Mouse (Mus musculus) mature B cell (primary cell): ENCODE measurements around the gene Gpsm1.

ENCODE experiments used
- in situ Hi-C: fragments of 300-500 bp; cut with MboI; formaldehyde crosslinking; loops from 2 replicates; pipeline ENCODE4 v1.14.3; 2019

Gene Gpsm1

DNA sequence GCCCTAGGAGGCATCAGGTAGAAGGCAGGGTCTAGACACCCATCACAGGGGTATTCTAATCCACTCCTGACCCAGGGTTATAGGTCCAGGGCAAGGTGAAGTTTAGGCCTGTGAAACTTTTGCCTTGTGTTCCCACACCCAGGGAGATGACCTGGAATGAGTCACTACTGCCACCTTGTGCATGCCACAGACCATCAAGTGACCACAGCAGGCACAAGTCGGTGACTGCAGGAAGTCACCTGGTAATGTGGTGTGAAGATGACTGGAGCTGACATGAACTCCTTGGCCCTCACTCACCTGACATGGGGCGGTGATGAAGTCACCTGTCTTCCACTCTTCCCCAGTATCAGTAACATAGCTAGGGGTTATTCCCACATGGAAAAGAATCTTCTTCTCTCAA, 2.5 kb upstream of the Gpsm1 start:
- in situ Hi-C loops: no loop called here

DNA sequence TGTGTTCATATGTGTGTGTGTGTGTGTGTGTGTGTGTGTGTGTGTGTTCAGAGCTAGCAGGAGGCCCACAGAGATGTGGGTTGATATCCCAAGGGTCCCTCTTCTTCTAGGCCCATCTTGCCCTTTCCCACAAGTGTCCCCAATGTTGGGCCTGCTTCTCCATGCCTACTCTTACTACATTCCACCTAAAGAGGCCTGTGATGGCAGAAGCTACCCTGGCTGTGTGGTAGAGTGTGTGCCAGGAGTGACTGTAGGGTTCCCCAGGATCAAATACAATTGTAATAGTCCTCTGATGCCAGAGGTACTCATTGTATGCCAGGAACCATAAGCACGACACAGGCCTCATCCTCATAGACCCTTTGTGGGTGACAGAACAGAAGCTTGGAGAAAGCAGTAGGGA, 1.9 kb upstream of the Gpsm1 start:
- in situ Hi-C loops: no loop called here

DNA sequence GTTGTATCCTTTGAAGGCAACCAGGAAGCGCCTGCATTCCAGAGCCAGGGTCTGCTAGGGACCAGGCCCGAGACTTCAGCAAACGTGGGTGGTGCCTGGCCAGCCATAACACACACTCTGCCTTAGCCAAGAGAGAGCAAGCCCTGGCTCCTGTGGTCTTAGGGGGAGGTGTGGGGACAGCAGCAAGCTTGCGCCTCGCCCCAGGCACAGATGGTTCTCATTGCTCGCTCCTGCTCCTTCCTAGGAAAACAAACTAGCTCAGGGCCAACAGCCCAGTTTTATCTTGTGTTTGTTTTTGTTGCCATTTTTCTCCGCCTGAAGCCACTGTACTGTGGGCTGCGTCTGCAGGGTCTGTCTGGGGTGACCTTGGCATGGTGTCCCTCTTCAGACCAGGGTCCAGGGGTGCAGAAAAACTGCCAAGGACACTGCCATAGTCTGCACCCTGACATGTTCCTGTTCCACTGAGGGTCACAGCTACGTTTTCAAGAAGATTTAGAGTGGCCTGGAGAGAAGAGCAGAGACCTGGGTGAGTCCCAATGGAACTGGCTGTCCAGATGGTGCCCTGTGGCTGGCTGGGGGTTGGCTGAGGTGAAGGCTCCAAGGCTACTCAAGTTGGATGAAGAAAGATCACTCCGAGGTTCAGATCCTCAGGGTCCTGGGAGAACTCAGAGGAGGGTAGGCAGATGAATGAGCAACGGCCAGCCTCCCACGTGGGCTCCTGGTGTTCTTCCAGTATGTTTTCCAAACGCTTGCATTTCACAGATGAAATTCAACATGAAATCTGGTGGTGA, 839 bp upstream of the Gpsm1 start:
- in situ Hi-C loops: no loop called here

DNA sequence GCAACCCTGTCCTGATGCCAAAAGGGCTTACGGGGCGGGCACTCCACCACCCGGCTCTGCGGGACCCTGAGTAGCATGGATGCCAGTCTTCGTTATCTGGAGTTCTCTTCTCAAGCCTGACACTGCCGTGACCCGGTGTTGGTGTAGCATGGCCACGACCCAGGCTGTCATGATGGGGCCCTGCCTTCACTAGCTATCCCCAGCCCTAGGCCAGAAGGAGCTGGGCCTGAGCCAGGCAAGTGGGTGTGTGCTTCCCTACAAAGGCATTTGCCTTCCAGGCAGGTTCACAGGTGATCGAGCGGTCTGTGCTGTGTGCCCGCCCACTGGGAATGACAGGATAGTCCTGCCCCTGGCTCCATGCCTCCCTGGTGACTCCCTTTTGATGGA, 603 bp downstream of the Gpsm1 start:
- in situ Hi-C loops: no loop called here

DNA sequence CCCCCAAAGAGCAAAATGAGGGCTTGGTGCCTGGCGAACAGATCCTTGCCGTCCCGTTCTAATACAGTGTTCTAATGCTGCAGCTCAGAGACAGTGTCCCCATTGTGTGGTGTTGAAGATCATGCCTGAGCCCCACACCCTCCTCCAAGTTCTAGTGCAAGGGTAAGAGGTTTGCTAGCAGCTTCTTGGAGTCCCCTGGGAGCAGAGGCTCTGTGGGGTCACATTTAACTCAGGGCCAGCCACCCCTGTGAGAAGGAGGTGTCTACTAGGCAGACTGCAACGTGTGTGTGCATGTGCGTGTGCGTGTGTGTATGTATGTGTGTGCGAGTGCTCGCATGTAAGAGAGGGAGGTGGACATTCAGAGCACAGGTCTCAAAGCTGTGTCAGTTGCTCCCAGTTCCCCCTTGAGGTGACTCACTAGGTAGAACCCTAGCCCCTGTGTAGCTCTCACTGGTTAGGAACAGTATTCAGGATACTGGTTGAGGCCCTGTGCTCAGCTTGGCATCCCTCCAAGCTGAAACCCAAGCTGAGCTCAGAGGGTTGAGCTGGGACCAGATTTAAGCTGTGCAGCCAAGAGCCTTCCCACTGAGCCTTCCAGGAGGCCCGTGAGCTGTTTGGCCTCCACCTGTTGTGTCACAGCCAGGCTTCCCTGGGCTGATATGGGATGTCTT, 1.4 kb downstream of the Gpsm1 start:
- in situ Hi-C loops: no loop called here

DNA sequence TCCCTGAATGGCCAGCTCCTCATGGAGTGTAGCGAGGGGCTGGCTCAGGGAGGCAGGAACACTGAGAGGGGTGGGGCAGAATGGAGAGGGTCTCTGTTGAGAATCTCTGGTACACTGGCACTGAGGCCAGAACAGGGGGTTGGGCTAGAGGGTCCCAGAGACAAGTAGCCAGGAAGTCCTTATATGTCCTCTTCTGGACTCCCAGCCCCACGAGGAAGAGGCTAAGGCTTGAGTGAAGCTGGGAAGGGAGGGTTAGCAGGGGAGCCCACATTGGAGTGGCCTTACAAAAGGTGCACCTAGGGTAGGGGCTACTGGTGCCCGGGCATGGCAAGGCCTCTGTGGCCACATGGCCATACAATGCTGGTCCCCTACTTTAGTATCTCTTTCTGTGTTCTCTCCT, 2.1 kb downstream of the Gpsm1 start:
- in situ Hi-C loops: no loop called here

DNA sequence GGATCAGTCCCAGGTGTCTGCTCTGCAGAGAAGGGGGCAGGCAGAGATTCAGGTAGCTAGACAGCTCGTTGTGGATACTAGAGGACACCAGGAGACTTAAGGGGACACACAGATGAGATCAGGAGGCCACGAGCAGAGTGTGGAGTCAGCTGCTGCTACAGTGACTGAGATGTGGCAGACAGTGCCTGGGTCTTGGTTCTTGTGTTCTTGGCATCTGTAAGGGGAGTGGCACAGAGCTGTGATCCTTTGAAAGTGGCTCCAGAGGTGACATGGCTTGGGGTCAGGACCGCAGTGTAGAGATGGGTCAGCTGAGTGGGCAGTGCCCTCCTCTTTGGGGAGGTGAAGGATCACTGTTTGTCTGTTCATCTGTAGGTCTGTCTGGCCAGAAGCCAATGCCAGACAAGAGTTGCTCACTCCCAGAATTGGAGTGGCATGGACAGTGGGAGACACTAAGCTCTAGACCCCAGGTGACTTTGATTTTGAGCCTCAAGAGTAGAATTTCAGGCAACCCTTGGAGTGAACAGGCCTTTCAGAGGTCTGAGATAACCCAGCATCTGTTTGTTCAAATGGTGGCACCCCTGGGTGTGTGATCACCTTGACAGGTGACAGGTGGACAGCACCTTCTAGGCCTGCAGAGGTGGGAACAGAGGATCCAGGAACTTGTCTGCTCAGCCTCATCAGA, 2.8 kb downstream of the Gpsm1 start:
- in situ Hi-C loops: no loop called here

DNA sequence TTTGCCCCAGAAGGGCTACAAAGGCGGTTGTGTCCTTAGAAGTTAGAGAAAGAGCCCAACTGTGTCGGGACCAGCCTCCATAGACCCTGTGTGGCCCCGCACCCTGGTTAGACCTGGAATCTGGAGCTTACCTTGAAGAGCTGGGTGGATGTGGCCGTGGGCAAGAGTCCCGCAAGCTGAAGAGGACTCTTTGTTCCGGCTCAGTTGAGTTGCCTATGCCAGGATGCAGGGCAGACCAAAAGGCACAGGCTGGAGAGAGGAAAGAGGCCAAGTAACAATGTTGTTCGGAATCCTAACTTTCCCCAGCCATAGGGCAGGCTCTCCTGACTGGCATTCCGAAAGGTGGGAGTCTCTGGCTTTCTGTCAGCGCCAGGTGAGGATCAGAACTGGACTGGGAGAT, 3.8 kb downstream of the Gpsm1 start:
- in situ Hi-C loops: no loop called here

DNA sequence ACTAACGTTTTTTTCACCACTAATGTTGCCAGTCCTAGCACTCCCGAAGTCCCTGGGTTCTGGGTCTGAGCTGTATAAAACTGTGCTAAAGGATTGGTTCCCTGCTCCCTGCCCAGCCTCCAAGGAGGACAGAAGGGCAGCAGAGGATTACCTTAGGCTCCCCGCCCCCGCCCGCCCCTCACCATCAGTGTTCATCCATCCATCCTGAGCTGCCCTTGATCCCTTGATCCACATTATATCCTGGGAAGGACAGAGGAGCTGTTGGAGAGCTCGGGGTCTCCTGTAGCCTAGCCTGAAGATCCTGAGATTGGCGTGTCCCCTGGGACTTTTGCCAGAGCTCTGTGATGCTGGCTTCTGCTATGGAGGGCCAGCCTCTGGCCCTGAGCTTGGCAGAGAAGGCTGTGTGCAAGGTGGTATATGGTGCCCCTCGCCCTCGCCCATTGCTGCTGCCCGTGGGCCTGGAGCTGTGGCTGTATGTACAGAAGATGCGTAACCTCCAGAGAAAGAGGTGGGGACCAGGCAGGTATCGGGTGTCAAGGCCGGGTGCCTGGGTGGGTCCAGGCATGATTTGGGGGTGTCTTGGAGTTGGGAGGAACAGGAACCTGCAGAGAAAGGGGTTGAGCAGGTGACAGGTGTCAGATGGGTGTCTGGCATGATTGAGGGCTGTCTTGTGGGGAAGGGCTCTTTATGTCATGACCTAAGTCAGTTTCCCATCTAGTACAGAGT, 4.4 kb downstream of the Gpsm1 start:
- in situ Hi-C loops: no loop called here

DNA sequence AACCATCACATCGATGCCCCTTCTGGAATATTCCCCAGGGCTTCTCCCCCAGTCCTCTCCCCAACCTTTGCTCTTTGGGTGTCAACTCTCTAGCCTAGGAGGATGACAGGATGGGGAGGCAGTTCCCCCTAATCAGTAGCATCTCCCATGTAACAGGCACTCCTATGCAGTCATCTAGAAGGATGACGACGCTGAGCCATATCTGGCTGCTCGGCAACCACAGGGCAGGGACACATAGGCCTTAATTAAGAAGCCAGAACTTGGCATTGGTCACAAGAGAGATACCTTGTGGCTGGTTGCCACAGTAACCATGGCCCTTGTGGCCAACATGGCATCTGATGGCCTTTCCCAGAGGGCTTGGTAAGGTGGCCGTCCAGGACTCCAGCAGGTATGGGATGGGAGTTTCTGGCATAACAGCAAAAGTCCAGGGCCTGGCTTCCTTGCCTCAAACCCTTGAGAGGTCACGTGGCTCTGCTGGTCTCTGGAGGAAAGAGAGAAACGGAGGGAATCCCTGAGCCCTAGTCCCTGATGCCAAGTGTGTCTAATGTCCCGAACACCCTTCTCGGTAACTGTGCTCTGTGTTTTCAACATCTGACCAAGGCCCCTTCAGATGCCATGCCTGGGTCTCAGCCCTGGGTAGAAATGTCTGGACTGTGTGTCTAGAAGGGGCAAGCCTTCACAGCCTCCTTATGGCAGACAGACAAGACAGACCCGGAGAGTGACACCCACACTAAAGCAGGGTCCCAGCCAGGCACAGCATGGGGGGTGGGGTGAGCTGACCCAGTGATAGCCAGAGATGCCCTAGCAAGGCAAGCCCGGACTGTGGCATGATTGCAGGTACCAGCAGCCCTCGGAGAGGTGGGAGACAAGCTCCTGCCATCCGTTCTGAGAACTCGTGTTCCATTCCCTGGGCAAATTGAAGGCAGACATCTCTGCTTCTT, 5.2 kb downstream of the Gpsm1 start:
- in situ Hi-C loops: no loop called here

DNA sequence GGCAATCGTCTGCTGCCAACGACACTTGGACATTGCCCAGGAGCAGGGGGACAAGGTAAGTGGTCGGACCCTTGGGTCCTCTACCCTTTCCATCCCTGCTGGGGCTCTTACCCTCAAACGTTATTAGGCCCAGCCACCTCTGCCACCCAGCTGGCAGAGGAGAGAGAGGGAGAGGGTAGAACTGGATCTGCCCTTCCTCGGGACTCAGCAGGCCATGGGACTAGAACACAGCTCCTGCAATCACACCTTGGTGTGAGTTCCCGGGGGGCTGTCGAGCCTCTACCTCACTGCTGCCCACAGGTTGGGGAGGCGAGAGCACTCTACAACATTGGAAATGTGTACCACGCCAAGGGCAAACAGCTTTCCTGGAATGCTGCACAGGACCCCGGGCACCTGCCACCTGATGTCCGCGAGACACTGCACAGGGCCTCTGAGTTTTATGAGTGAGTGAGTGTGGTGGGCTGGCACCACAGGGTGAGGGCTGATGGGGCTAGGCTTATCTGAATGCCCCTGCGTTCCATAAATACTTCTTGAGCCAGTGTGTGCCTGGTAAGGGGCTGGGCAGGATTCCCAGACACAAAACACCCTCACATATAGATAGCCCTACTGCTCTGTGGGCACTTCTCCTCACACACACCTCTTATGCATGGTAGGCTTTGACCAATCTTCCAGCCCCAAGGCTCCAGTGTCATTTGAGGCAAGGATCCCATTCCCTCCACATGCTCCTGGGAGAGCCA, 8.4 kb downstream of the Gpsm1 start:
- in situ Hi-C loops: no loop called here

DNA sequence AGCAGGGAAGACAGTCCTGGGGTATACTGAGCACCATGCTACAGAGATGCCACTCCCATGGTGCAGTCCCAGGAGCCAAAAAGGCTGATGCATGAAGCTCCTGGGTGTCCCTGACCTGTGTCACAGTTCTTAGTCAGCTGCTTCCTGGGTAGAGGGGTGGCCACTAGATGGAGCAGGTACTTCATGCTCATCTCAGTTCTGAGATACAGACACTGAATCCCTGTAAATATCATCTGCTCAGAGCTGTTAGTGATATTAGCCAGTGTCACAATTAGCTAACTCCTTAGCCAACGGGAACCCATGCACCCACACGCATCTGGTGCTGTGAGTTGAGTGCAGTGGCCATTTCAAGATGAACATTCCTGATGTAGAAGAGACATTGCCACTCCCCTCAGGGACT, 9.6 kb downstream of the Gpsm1 start:
- in situ Hi-C loops: no loop called here

DNA sequence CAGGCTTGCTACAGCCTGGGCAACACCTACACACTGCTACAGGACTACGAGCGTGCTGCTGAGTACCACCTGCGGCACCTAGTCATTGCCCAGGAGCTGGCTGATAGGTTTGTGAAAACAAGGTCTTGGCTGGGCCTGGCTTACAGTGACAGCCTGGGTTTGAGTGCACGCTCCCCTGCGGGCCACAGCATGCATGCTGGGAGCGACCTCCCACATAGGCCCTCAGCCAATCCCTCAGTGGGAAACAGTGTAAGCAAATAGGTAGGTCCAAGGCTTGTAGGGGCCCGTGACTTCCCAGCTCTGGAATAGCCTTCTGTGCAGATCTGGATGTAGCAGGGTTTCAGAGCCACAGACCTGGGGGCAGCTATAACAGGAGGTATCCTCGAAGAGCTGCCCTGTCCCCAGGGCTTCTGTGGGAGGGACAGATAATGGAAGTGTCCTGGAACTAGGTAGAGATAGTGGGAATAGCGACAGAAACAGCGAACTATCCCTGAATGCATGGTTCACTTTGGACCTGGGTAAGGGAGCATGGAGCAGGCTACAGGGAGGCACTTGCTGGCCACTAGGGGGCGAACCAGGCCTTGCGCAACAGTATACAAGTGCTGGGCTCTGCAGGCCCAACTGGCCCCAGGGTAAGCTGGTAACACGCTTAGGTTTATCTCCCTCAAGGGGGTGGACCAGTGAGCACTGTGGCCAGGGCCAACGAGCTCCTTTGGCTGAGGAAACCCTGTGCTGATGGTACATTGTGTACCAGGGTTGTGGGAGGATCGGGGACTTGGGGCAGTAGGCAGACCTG, 10.3 kb downstream of the Gpsm1 start:
- in situ Hi-C loops: no loop called here

DNA sequence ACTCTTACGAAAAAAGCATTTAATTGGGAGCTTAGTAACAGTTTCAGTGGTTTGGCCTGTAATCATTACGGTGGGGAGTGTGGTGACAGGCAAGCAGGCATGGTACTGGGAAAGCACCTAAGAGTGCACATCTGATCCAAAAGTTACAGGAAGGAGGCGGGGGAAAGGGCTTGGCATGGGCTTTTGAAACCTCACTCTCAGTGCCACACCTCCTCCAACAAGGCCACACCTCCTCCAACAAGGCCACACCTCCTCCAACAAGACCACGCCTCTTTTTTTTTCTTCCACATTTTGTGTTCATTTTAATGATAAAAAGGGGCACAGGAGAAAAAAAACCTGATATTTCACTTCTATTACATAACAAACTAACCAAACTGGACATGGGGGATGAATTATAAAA, 12.5 kb downstream of the Gpsm1 start:
- in situ Hi-C loops: no loop called here

DNA sequence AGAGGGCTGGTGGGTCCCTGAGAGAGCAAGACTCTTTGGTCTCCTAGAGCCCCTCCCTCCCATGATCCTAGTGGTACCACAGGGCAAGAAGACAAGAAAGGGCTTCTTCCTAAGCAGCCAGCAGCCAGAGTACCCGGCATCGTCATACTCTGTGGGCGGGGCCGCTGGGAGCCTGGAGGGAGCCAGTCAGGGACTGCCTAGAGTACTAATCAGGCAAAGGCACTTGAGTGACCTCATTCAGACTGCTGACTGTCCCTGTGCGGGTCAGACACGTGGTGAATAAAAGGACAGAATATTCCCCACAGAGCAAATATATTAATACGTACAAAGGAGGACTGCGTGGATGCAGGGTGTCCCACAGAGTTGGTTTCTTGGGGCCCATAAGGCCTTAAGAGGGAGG, 14.1 kb downstream of the Gpsm1 start:
- in situ Hi-C loops: no loop called here

DNA sequence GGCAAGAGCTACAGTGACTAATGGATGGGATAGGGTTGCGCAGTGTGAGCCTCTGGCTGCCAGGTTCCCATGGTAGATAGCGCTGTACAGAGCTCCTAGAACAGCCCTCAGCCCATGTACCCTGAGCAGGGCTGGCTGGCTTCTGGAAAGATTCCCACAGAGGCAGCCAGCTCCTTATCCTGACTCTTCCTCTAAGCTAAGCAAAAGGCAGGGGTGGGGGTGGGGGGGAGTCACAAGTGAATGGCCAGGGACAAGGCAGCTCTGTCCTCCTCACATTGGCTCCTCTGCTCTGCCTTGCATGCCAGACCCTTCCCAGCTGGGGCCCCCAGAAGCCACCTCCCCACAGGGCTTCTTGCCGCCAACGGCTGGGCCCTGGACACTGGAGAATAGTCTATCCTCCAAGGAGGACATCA, 14.7 kb downstream of the Gpsm1 start:
- in situ Hi-C loops: no loop called here

DNA sequence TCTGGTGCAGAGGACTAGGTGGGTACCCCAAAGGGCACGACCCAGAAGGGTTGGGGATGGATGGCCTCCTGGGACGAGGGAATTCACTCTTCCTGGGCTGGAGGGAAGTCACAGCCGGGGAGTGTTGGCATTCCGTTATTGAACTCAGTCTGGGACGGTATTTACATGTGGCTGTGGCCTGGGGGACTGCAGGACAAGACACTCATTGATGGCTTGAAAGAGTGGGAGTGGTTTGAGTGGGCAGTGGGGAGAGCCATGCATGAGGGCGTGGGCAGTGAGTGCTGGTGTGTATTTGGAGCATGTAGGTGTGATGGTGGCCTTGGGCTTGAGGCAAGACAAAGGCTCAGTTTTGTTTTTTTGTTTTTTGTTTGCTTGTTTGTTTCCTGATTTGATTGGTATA, 15.4 kb downstream of the Gpsm1 start:
- in situ Hi-C loops: no loop called here

DNA sequence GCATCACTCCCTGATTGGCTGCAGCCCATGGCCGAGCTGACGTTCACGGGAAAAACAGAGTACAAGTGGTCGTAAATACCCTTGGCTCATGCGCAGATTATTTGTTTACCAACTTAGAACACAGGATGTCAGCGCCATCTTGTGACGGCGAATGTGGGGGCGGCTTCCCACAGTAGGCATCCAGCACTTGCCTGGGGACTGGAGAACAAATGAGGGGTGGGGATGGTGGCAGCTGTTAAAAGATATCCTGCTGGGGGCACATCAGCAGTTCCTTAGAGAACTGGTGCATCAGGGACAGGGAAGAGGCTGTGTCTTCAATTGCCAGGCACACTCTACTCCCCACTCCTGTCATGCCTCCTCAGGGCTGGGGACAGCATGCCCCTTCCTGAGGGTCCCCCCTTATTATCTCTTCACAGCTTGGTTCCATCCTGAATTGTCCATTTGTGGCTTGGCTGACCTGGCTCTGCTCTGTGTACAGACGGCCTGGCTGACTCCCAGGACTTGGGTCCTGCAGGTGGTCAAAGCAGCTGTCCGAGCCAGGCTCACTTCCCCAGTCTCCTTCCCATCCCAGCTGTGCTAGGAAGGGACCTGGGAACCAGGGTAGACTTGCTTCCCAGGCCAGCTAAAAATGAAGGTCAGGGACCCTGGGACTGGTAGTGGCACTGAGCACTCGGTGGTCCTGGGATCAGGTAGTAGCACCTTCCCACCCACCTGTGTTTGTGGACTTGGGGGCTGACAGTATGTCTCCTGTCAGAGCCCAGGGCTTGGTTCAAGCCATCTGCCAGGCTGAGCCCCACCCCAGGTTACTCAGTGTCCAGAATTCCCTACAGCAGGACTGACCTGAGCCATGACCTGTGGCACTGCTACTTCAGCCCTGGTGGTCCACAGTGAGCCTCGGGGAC, 23.2 kb downstream of the Gpsm1 start:
- in situ Hi-C loops: no loop called here

DNA sequence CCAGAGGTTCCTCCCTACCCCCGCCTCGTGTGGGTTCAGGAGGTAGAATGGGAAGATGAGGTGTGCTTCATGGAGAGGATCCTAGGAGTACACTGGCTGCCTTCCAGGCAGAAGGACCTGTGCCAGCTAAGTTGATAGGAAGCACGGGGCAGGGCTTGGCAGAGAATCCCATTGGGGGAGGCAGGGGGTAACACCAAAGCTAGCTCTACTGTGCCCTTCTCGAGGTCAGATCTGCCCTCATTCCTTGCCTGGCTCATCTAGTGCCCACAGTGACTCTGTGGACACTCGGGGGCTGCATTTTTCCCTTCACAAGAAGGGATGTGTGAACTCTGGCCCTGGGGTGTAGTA, 23.9 kb downstream of the Gpsm1 start:
- in situ Hi-C loops: no loop called here
